Mouse (Mus musculus) neural tube, embryonic 14.5 days (tissue): Measurements from ENCODE around the gene Tmbim7. TPM values are rescaled to one million over a fixed set of nuclear protein-coding genes. Genes with fewer than 3 reads are reported as not detected.
"Not testable (repeated sequence)": the region's sequence is repeated elsewhere in the genome, so short reads cannot be mapped to it uniquely, and the experiment has no call there.

Source experiments
- ATAC-seq: fragments of 200-750 bp; cut with Nextera tagmentation; 2 replicates; pipeline ENCODE4 v1.8.0; 2017; ENCODE audit warnings: low read depth, mild to moderate bottlenecking, moderate TSS enrichment, moderate library complexity
- H3K27ac ChIP-seq: fragments of 300-500 bp; sonication (generic); 2 replicates; pipeline ENCODE4 v1.5.1; 2014; ENCODE audit warnings: low read depth, mild to moderate bottlenecking, control low read depth, low read length, moderate library complexity, mixed read lengths
- H3K27me3 ChIP-seq: fragments of 300-500 bp; sonication (generic); 2 replicates; pipeline ENCODE4 v1.6.1; 2014; ENCODE audit warnings: low read length; ENCODE audit not compliant: control insufficient read depth, insufficient read depth
- H3K36me3 ChIP-seq: fragments of 300-500 bp; sonication (generic); 2 replicates; pipeline ENCODE4 v1.6.1; 2014; ENCODE audit warnings: low read length, mixed read lengths; ENCODE audit not compliant: control insufficient read depth, insufficient read depth
- H3K4me1 ChIP-seq: fragments of 300-500 bp; sonication (generic); 2 replicates; pipeline ENCODE4 v1.6.1; 2014; ENCODE audit warnings: low read length; ENCODE audit not compliant: control insufficient read depth, insufficient read depth
- H3K4me2 ChIP-seq: fragments of 300-500 bp; sonication (generic); 2 replicates; pipeline ENCODE4 v1.6.1; 2014; ENCODE audit warnings: mild to moderate bottlenecking, low read depth, low read length, control low read depth
- H3K4me3 ChIP-seq: fragments of 300-500 bp; sonication (generic); 2 replicates; pipeline ENCODE4 v1.5.1; 2014; ENCODE audit warnings: low read depth, low read length, control low read depth, mixed read lengths
- H3K9ac ChIP-seq: fragments of 300-500 bp; sonication (generic); replicated peaks from 2 replicates; pipeline ENCODE4 v1.6.1; 2014; ENCODE audit warnings: low read depth, mild to moderate bottlenecking, control low read depth, low read length, mixed read lengths
- H3K9me3 ChIP-seq: fragments of 300-500 bp; sonication (generic); 2 replicates; pipeline ENCODE4 v1.6.1; 2016; ENCODE audit warnings: low read length; ENCODE audit not compliant: control insufficient read depth
- WGBS: fragments of 180-500 bp; shearing (Covaris S2); extraction: QIAGEN DNeasy Blood & Tissue Kit; methylation state at CpG from one replicate; pipeline ENCODE4 v1.1.7; 2014; 5-methylcytosine and 5-hydroxymethylcytosine counted together
- polyA plus RNA-seq: library from polyadenylated mRNA; unstranded; fragments of >200 nt; fragmentation: Nextera tagmentation; extraction: Ambion mirVana; gene quantifications from 2 replicates; pipeline ENCODE4 v1.2.1, GENCODE M21; 2014

Gene Tmbim7
- polyA plus RNA-seq, 1 experiment from 2014 or later, result not detected

DNA sequence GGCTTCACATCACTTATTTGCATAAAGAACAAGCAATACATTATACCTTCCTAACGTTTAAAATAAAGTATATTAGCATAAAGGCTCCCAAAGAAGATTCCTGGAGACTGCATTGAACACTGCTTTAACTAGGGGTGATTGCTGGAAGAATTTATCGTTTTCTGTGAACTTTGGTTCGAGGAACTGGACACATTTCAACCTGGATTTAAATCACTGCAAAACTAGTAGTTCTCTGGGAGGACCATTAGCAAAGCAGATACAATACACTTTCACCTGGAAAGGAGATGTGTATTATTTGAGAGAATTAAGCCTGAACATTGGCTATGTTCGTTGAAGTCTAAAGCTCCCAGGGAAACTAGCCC lies 2.2 kb upstream of the Tmbim7 start:
- no peak overlapping the region for H3K4me2 ChIP-seq
- ATAC-seq, result no peak

DNA sequence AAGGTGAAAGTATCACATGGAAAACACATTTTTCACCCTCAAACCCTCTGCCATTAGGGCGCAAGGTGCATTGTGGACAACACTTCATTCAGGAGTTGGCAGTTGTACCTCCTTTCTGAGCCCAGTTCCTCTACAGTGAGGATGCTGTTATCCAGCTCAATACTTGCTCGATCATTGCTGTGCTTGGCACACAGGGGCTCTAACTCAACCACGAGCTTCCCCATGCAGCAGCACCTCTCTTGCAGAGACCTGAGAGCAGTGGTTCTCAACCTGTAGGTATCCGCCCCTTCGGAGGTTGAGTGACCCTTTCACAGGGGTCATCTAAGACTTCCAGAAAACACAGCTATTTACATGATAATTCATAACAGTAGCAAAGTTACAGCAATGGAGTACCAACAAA lies 640 bp downstream of the Tmbim7 start:
- Histone ChIP-seq H3K9me3 (no peaks in the 10 kb centered on the region), H3K4me3 (no peak overlapping the region), H3K27ac (no peak overlapping the region), H3K36me3 (no peaks in the 10 kb centered on the region), H3K4me2 (no peak overlapping the region), H3K9ac (no peak overlapping the region), H3K4me1 (0 out of 2 replicates have a peak, but pooled peaks cover 1% of the 10 kb centered on the region), H3K27me3 (no peaks in the 10 kb centered on the region; the same call in 1 of the 2 replicates)
- WGBS, result 82% methylated on average over 5 of the region's 5 CpGs
- no peak for ATAC-seq

More for the DNA sequence above, 2.2 kb upstream of the Tmbim7 start:
- no peaks in the 10 kb centered on the region; the same call in 1 of the 2 replicates for H3K27me3 ChIP-seq
- WGBS, result 78% methylated on average over 4 of the region's 4 CpGs
- H3K27ac ChIP-seq, result no peak overlapping the region
- H3K9ac ChIP-seq, result no peak overlapping the region
- 0 out of 2 replicates have a peak, but pooled peaks cover 10% of the 10 kb centered on the region for H3K4me1 ChIP-seq
- H3K4me3 ChIP-seq, result no peak overlapping the region
- no peaks in the 10 kb centered on the region for H3K9me3 ChIP-seq
- no peaks in the 10 kb centered on the region for H3K36me3 ChIP-seq

DNA sequence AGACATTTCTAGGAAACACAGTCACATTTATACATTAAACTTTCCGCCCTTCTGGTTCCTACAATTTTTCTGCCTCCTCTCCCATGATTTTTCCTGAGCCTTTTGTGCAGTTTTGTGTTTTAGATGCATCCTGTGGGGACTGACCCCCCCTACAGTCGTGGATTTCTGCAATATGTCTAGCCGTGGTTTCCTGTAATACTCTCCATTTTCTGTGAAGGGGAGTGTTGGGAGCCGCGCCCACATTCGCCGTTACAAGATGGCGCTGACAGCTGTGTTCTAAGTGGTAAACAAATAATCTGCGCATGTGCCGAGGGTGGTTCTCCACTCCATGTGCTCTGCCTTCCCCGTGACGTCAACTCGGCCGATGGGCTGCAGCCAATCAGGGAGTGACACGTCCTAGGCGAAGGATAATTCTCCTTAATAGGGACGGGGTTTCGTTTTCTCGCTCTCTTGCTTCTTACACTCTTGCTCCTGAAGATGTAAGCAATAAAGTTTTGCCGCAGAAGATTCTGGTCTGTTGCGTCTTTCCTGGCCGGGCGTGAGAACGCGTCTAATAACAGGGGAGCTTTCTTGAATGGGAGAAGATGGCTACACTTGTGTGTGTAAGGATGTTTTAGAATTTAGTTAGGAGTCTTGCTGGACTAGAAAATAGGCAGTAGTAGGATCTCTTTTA lies 2.1 kb downstream of the Tmbim7 start:
- H3K9ac ChIP-seq, H3K27me3 ChIP-seq, H3K36me3 ChIP-seq, H3K4me2 ChIP-seq, ATAC-seq, H3K9me3 ChIP-seq, H3K27ac ChIP-seq, H3K4me1 ChIP-seq, H3K4me3 ChIP-seq: not testable (repeated sequence)
- 94% methylated on average over 14 of the region's 25 CpGs for WGBS

DNA sequence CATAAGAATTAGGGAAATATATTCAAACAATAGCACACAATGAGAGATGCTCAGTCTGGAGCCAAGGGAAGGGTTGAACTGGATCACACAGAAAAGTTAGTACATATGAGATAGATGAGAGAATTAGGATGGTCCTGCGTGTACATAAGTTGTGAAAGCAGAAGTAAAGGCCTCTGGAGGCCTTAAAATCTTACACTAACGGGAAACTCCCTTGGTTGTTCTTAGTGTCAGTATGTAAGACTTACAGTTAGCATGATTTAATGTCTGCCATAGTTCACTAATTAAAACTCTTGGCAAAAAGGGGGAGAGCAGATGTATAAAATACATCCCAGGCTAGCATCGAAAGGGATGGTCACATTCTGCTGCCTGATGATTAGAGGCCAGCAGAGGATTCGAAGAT lies 2.8 kb downstream of the Tmbim7 start:
- no peak overlapping the region for H3K4me3 ChIP-seq
- no peaks in the 10 kb centered on the region for H3K9me3 ChIP-seq
- H3K36me3 ChIP-seq, result no peaks in the 10 kb centered on the region
- H3K27me3 ChIP-seq, result no peaks in the 10 kb centered on the region
- H3K9ac ChIP-seq, result no peak overlapping the region
- H3K4me1 ChIP-seq, result no peaks in the 10 kb centered on the region
- no peak for ATAC-seq
- H3K27ac ChIP-seq, result no peak overlapping the region
- no peak overlapping the region for H3K4me2 ChIP-seq
- 92% methylated on average over 4 of the region's 4 CpGs for WGBS

DNA sequence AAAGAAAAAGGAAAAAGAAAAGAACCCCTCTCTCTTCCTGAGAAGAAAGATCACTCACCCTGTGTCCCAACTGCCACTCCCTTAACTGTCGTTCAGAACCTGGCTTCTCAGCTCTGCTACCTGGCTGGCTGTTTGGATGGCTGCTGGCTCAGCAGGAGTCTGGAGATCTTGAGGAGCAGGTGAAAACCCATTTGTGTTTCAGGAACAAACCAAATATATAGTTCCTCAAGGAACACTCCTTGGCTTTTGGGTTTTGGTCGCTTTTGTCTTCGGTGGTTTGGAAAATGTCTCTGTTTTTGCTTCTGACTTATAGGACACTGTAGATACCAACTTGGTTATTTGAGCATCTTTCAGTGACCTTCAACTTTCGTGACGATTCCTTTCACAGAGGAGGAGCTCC lies 6.1 kb downstream of the Tmbim7 start, which contains the start of gene Gatad1:
TSS of gene Gatad1 (minus strand) at position 101 of the 400 bp plus-strand sequence.
- H3K27me3 ChIP-seq, result no peaks in the 10 kb centered on the region
- no peaks in the 10 kb centered on the region for H3K4me1 ChIP-seq
- no peak for ATAC-seq
- H3K27ac ChIP-seq, result no peak within 1 kb of the TSS
- no peak within 1 kb of the TSS for H3K4me3 ChIP-seq
- no peaks in the 10 kb centered on the region for H3K36me3 ChIP-seq
- no peak within 1 kb of the TSS for H3K4me2 ChIP-seq
- H3K9ac ChIP-seq, result no peak within 1 kb of the TSS
- 80% methylated on average over 5 of the region's 5 CpGs for WGBS
- H3K9me3 ChIP-seq, result no peaks in the 10 kb centered on the region

DNA sequence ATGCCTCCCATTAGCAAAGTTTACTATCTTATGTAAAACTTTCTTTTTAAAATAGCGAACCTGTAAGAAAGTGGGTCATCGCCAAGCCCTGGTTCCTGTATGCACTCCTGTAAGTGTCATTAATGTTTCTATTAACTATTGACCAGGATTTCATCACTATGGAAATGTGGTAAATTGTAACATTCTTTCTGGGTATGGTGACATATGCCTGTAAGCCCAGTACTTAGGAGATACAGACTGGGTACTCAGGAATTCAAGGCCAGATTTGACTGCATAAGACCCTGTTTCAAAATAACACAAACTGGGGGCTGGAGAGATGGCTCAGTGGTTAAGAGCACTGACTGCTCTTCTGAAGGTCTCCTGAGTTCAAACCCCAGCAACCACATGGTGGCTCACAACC lies 14.2 kb downstream of the Tmbim7 start:
- Histone ChIP-seq H3K27ac (no peak overlapping the region), H3K9me3 (no peaks in the 10 kb centered on the region), H3K9ac (no peak overlapping the region), H3K27me3 (no peaks in the 10 kb centered on the region), H3K4me3 (no peak overlapping the region), H3K36me3 (no peaks in the 10 kb centered on the region), H3K4me1 (no peaks in the 10 kb centered on the region), H3K4me2 (no peak overlapping the region)
- WGBS, result 94% methylated on average over 2 of the region's 2 CpGs
- no peak for ATAC-seq

DNA sequence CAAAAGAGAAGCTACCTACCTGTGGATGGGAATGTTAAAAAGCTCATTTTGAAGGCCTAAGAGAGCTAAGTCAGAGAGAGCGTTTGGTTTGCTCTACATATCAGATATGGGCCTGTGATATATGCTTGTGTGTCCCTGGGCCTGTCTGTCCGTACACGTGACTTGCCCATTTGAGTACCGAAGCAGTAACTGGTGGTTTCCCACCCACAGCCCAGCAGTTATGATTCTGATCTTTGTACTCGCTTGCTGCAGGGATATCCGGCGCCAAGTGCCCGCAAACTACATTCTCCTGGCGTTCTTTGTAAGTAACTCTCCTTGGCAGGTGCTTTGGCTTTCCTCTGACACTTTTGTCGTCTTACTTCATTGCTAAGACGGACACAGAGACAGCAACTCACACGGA lies 15.6 kb downstream of the Tmbim7 start:
- H3K4me2 ChIP-seq, result no peak overlapping the region
- ATAC-seq, result no peak
- H3K9ac ChIP-seq, result no peak overlapping the region
- WGBS, result 92% methylated on average over 12 of the region's 12 CpGs
- H3K9me3 ChIP-seq, result no peaks in the 10 kb centered on the region
- no peaks in the 10 kb centered on the region for H3K4me1 ChIP-seq
- H3K36me3 ChIP-seq, result no peaks in the 10 kb centered on the region
- H3K27ac ChIP-seq, result no peak overlapping the region
- no peak overlapping the region for H3K4me3 ChIP-seq
- H3K27me3 ChIP-seq, result no peaks in the 10 kb centered on the region

DNA sequence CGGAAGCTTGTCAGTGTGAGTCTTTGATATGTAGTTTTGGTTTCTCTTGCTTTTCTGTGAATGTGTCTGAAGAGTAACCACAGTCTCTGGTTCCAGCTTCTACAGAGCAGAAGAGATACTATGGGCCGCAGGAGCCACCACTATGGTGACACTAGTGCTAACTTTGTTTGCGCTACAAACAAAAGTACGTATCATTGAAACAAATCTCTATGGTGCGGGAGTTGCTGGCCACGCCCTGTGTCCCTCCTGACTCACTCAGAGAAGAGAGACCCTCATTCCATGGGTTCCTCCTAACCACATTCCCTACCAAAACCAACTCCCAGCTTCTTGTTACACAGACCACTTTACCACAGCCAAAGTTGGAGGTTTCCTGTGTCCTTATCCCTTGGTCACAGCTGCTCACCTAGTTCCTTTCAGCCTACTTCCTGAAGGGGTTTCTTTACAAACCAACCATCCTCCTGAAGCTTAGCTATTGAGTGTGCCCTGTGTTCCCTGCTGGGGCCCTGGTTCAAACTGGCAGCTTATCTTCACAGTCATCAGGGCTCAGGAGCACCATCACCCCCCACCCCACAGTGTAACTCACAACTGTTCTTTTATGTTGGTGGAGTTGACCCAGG lies 19.1 kb downstream of the Tmbim7 start:
- Histone ChIP-seq H3K27me3 (no peaks in the 10 kb centered on the region), H3K9ac (no peak overlapping the region), H3K36me3 (no peaks in the 10 kb centered on the region), H3K9me3 (no peaks in the 10 kb centered on the region), H3K4me2 (no peak overlapping the region), H3K27ac (no peak overlapping the region), H3K4me1 (no peaks in the 10 kb centered on the region), H3K4me3 (no peak overlapping the region)
- 93% methylated on average over 6 of the region's 6 CpGs for WGBS
- no peak for ATAC-seq

DNA sequence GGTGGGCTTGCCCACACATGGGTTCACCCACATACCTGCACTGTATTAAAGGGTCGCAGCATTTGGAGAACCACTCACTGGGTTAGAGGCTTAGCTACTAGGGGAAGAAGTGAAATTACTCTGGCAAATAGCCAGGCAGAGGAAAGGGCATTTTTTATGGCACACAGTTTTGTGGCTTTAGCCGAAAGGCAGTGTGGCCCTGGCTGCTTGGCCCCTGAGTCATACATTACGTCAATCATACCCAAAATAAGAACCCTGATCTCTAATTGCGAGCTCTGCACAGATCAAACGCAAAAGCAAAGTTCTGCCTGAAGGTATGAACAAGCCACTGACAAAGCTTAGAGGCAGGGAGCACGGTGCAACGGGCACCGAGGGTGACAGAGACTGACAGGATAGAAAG lies 37.3 kb downstream of the Tmbim7 start:
- 94% methylated on average over 8 of the region's 8 CpGs for WGBS
- H3K27ac ChIP-seq, result no peak overlapping the region
- H3K4me1 ChIP-seq, result no peaks in the 10 kb centered on the region
- no peak for ATAC-seq
- no peak overlapping the region for H3K4me2 ChIP-seq
- no peaks in the 10 kb centered on the region for H3K9me3 ChIP-seq
- H3K9ac ChIP-seq, result no peak overlapping the region
- no peaks in the 10 kb centered on the region for H3K27me3 ChIP-seq
- H3K36me3 ChIP-seq, result peaks cover 27% of the 10 kb centered on the region
- no peak overlapping the region for H3K4me3 ChIP-seq
